Mouse (Mus musculus) ovary, adult 18-20 months (tissue): Measurements from ENCODE around the gene Csrnp1.

Experiments
- DNase-seq: peaks from one replicate; pipeline ENCODE4 v3.0.0; 2022; ENCODE audit warnings: low spot score, mixed read lengths

Gene Csrnp1

DNA sequence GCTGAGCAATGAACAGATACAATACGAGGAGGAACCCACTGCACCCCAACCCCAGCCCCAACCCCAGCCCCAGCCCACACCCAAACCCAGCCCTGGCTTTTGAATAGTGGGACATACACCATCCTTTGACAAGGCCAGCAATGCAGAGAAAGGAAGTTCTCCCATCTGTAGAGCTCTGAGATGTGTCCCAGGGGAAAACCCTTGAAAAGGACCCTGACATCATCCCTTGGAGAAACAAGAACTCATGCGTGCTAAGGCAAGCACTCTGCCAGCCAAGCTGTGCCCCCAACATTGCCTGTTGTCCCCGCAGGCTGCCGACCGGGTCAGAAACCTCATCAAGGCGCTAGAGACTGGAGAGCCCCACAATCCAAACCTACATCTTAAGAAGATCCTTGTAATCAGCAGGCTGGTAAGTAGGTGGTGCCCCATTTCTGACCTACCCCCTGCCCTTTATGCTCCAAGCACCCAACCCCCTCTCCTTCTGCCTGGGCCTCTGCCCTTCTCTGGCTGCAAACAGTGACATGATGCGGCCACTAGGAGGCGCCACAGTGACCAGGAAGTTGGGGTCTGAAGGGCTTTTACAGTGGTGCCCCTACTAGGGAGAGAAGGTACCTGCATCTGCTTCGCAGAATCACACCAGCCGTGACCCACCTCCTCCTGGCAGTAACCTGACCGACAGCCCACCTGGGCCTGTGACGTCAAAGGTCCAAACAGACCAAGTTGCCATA, 39.1 kb downstream of the Csrnp1 start:
- no peak for DNase-seq

DNA sequence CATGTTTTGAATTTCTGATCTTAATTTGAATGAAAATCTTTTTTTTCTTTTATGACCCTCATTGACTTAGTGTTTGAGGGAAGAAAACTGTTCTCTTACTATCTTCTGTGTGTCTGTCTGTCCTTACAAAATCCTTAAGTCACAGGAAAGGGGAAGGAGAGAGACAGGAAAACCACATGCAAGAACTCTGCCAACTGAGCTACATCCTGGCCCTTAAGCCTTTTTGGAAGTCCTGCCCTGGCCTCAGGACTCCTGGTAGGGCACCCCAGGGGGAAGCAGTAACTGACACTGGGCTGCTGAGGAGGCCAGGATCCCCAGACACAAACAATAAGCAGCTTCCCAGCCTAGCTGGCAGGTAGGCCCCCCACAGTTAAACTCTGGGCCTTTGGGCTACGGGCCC, 41.1 kb downstream of the Csrnp1 start:
- no peak for DNase-seq

DNA sequence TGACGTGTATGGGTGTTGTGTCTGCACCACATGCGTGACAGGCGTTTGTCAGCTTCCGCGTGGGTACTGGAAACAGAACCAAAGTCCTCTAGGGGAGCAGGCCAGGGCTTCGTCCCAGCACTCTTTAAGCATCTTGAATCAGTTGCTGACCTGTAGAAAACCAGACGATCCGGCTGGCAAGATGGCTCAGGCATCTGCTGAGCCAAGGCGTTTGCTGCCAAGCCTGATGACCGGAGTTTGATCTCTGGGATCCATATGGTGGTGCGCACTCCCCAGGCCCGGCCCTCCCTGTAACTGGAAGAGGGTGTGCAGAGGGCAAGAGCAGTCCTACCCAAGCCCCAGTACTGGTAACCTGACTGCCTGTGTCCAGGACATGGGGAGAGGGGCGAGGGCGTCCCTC, 42.6 kb downstream of the Csrnp1 start:
- DNase-seq: no peak

DNA sequence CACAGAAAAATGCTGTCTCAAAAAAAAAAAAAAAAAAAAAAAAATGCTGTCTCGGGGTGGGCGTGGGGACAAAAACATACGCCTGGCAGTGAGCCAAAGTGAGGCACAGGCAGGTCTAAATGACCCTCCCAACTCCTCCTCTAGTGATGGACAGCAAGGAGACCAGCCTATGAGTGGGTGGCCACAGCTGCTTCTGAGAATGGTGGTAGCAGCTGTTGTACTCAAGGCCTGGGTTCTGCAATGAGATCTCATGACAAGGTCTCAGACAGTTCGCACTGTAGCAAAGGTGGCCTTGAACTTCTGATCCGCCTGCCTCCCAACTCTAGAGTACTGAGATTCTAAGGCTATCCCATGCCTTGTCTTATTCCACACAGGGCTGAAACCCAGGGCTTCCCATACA, 43.1 kb downstream of the Csrnp1 start:
- DNase-seq: no peak

DNA sequence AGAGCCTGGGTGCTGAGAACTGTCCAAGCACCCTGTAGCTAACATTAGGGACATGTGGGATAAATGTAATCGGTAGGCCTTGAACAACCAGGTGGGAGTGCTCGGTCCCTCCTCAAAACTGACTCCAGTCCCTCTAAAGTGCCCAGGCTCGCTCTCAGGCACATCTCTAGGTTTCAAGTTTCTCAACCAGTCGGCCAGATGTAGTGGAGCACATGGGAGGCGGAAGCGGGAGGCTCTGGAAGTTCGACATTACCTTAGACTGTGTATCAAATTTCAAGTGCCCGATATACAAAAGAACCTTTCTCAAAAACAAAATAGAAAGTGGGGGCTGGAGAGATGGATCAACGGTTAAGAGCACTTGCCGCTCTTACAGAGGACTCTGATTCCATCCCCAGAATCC, 44.8 kb downstream of the Csrnp1 start:
- DNase-seq: no peak

DNA sequence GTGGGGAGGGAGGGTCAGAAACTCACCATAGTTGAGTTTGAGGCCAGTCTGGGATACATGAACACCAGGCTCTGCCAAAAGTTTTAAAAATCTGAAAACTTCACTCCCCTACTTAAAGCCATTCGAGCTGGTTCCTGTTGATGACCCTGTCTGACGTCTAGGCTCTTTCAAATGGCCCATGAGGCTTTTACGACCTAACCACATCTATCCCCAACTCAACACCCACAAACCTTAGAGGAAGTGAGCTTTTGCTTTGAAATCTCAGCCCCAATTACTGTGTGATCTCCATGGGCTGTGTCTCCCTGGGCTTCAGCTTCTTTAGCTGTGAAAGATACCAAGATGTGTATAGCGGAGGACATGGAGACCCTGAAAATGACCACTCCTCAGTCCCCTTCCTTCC, 46.0 kb downstream of the Csrnp1 start:
- no peak for DNase-seq

DNA sequence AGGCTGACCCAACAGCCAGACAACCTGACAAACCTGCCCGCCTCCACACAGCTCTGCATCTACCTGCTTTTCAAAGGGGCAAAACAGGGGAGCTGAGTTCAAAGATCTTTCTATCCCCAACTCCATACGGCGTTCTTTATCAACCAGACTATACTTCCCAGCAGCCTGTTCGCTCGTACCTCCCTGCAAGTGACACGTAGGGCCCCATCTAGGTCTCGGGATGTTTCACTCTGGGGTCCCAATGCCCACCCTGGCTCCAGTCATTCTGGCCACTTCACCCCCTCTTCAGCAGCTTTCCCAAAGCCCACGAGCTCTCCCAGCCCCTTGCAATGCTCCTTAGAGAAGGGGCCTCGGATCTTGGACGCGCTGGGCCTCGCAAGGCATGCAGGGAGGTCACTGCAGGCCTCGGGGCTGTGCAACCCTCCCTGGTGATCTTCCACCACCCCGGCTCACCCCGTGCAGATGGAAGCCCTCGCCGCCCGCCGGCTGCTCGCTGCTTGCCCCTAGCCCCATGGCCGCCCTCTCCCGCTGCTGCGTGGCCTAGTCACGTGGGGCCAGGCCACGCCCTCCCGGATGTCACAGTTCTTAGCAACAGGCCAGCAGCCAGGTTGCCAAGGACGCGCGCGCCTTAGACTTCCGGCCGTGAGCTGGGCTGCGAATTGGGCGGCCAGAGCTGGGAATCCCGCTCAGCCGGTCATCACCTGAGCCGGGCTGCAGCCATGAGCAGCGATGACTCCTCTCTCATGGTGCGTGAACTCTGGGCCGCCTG, 47.3 kb downstream of the Csrnp1 start, which contains the start of the genes Gorasp1 and Ttc21a:
TSS of gene Gorasp1 (minus strand) at position 561 of the 769 bp plus-strand sequence.
TSS of gene Ttc21a (plus strand) at position 602 of the 769 bp plus-strand sequence.
- peak; percentile 88 for DNase-seq

DNA sequence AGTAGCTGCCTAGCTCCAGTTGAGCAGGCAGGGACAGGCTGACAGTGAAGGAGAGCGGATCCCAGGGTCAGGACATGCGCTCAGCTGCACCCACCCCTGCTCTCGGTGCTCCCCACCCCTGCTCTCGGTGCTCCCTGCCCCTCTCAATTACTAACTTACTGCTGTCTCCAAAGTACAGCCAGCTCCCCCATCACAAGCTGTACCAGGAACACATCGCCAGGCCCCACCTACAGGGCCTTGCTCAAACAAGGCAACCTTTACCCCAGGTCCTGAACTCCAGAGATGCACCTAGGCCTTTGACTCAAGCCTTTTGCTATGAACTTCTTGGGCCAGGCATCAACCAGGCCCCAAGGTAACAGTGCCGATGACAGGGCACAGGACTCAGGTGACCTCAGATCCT, 50.8 kb downstream of the Csrnp1 start:
- DNase-seq: no peak

DNA sequence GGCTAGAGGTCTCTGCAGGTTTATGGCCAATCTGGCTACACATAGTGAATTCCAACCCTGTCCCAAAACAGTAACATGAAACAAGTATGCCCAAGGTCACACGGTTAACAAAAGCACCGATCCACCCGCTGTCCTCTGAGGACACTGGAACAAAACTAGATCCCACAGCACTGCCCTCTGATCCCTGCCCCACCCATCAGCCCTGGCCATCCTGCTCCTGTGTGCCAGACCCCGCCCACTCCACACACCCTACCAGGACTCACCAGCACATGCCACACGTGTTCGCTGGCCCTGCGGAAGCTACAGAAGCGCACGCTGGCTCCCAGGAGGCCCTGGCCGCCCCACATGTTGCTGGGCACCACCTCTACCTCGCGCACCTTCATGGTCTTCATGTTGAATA, 52.1 kb downstream of the Csrnp1 start:
- DNase-seq: no peak

DNA sequence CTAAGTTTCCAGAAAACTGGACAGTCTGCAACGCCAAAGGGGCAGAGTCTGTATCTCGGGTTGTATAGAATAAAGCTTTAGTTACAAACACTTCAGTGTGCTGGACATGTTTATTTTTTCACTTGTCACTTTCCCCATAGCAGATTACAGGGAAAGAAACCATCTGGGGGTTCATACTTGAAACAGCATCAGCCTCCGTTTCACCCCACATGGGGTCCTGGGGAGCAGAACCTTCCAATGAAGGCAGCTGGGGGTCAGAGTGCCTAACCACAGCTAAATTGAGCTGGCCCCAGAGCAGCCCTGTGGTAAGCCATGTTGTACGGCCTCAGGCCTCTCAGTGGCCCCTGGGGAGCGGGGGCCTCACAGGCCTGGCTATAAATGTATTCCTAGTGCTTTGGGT, 58.0 kb downstream of the Csrnp1 start:
- no peak for DNase-seq

DNA sequence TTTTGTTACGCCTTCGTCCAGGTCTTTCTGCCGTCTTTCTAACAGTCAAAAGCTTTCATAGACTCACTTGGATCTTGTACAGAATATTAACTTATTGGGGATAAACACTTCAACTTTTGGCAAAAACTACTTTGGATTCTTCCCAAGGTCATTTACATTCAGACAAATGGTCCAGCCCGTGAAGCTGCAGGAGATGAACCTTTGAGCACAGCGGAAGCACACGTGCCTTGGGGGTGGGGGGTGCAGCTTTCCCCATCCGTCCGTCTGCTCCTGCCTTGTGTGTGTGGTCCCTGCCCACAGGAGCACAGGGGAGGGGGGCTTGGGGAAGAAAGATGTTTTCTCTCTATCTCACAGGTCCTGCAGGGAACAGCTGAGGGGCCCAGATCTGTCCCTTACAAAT, 58.7 kb downstream of the Csrnp1 start:
- no peak for DNase-seq

DNA sequence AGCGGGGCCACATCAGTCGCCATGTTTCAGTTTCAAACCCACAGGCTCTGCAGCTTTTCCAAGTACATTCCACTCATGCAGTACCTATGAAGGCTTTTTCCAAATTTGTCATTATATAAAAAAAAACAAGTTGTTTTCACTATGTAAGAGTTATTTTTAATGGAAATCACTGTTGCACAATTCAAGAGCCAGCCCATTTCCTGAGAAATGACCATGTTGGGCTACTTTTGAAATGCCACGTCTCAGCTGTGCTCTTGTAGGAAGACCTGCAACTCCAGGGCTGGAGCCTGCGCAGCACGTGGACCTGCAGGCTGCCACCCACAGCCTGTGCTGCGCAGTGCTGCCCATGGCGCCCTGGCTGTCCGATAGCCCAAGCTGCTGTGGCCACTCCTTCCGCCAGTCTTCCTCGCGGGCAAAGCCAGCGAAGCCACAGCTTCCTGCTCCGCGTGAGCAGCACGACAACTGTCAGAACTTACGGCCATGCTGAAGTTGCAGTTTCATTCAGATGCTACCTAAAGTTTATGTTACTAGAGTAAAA, 59.3 kb downstream of the Csrnp1 start:
- no peak for DNase-seq

DNA sequence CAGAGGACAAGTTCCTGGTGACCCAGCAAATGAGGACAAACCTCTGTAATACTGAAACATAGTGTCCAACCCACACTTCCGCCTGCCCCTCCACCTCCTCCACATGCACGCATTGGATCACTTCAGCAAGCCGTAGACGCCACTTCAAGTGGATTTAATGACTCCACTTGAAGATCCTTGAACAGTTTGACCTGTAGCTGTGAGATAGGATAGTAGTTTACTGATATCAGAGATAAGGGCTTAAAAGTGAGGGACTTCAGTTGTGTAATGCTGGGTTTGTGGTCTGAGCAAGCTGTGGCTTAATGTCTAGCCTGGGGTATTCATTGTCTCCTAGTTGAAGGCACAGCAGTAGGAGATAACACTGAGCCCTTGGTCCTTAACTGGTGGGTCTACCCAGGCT, 61.0 kb downstream of the Csrnp1 start:
- DNase-seq: no peak
